Mouse (Mus musculus): ENCODE results near the gene Rps6kl1. TPM values are rescaled to one million over a fixed set of nuclear protein-coding genes. Genes with fewer than 3 reads are reported as not detected.

Rps6kl1 gene
- polyA plus RNA-seq, 1 experiment = 0.39 TPM

DNA sequence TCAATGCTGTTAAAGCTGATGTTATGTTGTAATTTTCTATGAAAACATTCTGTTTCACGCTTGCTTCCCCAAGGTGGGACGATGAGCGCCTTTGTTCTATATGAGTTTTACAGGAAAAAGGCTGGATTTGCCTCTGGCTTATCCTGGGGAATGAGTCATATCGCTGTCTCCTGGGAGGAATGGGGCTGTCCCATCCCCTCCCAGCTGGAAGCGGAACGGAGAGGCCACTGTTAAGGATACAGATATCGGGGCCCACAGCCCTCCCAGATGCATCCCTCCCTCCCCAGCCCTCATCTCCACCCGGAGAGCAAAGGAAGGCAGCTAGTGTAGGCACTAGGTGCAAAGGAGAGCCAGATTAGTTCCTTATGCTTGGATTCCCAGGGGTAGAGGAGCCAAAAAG is 34.7 kb upstream of the Rps6kl1 start:
- no peak overlapping the region for H3ac ChIP-seq (ENCODE audit: control insufficient read depth, insufficient read length, low read depth)
- no peak overlapping the region for H3K4me3 ChIP-seq (ENCODE audit: insufficient read depth, poor library complexity, severe bottlenecking)
- TF ChIP-seq CEBPB (IDR thresholded peaks at IDR 0.05; ENCODE audit: low read depth) (no peak), MAX (IDR thresholded peaks at IDR 0.05) (no peak), MYOG (IDR thresholded peaks at IDR 0.05; ENCODE audit: control insufficient read depth, extremely low read depth, insufficient read length) (no peak), USF1 (IDR thresholded peaks at IDR 0.05; ENCODE audit: low read depth) (no peak), MYOD1 (IDR thresholded peaks at IDR 0.05; ENCODE audit: control insufficient read depth, insufficient read length, low read depth) (no peak), CTCF (IDR thresholded peaks at IDR 0.05; ENCODE audit: control insufficient read depth, insufficient read depth, insufficient read length) (no peak), FOSL1 (IDR thresholded peaks at IDR 0.05; ENCODE audit: insufficient read depth, low read length, poor library complexity, severe bottlenecking) (no peak)
- no peaks in the 10 kb centered on the region for H3K79me3 ChIP-seq (ENCODE audit: low read depth)
- H3K27me3 ChIP-seq (ENCODE audit: control insufficient read depth, insufficient read depth, insufficient read length) = no peaks in the 10 kb centered on the region
- H3K36me3 ChIP-seq (ENCODE audit: control insufficient read depth, insufficient read depth) = no peaks in the 10 kb centered on the region
- H3K79me2 ChIP-seq (ENCODE audit: control insufficient read depth, insufficient read depth) = no peaks in the 10 kb centered on the region

DNA sequence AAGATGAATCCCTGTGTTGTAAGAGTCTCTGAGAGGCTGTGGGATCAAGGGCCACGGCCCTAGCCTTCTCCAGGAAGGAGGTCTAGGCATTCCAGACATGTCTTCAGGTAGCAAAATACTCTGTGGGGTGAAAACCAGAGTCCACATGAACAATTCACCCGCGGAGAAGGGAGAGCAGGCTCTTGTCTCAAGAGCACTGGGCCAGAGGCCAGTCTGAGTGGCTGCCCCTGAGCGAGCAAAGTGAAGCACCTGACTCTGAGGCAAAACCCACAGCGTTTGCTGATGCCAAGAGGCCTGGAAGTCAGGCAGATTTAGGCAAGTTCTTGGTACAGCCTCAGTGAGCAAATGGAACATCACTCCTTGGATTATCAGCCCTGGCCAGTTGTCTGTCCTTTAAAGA is 33.1 kb upstream of the Rps6kl1 start:
- H3ac ChIP-seq (ENCODE audit: control insufficient read depth, insufficient read length, low read depth) = no peak overlapping the region
- no peaks in the 10 kb centered on the region for H3K36me3 ChIP-seq (ENCODE audit: control insufficient read depth, insufficient read depth)
- no peaks in the 10 kb centered on the region for H3K79me2 ChIP-seq (ENCODE audit: control insufficient read depth, insufficient read depth)
- no peaks in the 10 kb centered on the region for H3K79me3 ChIP-seq (ENCODE audit: low read depth)
- no peaks in the 10 kb centered on the region for H3K27me3 ChIP-seq (ENCODE audit: control insufficient read depth, insufficient read depth, insufficient read length)
- H3K4me3 ChIP-seq (ENCODE audit: insufficient read depth, poor library complexity, severe bottlenecking) = no peak overlapping the region
- TF ChIP-seq USF1 (IDR thresholded peaks at IDR 0.05; ENCODE audit: low read depth) (no peak), FOSL1 (IDR thresholded peaks at IDR 0.05; ENCODE audit: insufficient read depth, low read length, poor library complexity, severe bottlenecking) (no peak), CTCF (IDR thresholded peaks at IDR 0.05; ENCODE audit: control insufficient read depth, insufficient read depth, insufficient read length) (no peak), MAX (IDR thresholded peaks at IDR 0.05) (no peak), MYOD1 (IDR thresholded peaks at IDR 0.05; ENCODE audit: control insufficient read depth, insufficient read length, low read depth) (no peak)

DNA sequence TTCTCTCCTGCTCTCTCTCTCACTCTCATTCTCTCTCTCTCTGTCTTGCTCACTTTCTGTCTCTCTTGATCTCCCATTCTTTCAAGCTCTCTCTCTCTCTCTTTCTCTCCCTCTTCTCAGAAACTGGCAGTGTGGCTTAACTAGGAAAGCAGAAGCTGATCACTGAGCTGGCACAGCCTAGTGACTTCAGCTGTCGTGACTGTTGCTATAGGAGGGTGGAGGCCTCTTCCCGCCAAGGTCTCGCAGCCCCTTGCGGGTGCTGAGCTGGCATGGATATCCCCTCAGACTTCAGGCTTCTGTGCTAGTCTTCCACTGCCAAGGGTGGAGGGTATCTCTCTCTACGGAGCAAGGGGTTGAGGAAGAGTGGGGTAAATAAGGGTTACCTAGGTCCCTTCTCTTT is 31.8 kb upstream of the Rps6kl1 start:
- Histone ChIP-seq H3K36me3 (ENCODE audit: control insufficient read depth, insufficient read depth) (no peaks in the 10 kb centered on the region), H3K27me3 (ENCODE audit: control insufficient read depth, insufficient read depth, insufficient read length) (no peaks in the 10 kb centered on the region)

DNA sequence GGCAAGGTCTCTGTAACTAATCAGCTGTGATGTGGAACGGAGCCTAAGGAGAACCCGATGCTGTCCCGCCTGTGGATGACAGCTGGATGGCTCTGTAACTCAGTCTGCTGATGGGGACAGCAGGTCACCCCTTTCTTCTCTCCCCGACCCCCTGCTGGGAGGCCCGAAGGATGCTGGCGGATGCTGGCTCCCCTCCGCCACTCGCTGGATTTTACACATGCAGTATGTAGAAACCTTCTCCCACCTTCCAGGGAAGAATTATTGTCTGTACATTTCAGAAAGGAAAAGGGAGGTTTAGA is 31.2 kb upstream of the Rps6kl1 start:
- H3K27me3 ChIP-seq (ENCODE audit: control insufficient read depth, insufficient read depth, insufficient read length) = no peaks in the 10 kb centered on the region
- H3K79me2 ChIP-seq (ENCODE audit: control insufficient read depth, insufficient read depth) = no peaks in the 10 kb centered on the region
- H3K36me3 ChIP-seq (ENCODE audit: control insufficient read depth, insufficient read depth) = no peaks in the 10 kb centered on the region
- TF ChIP-seq MYOD1 (IDR thresholded peaks at IDR 0.05; ENCODE audit: control insufficient read depth, insufficient read length, low read depth) = no peak
- no peak for TF ChIP-seq FOSL1 (IDR thresholded peaks at IDR 0.05; ENCODE audit: insufficient read depth, low read length, poor library complexity, severe bottlenecking)
- TF ChIP-seq MAX (IDR thresholded peaks at IDR 0.05) = no peak
- no peak for TF ChIP-seq CTCF (IDR thresholded peaks at IDR 0.05; ENCODE audit: control insufficient read depth, insufficient read depth, insufficient read length)
- TF ChIP-seq USF1 (IDR thresholded peaks at IDR 0.05; ENCODE audit: low read depth) = no peak
- TF ChIP-seq CEBPB (IDR thresholded peaks at IDR 0.05; ENCODE audit: low read depth) = no peak
- TF ChIP-seq MYOG (IDR thresholded peaks at IDR 0.05; ENCODE audit: control insufficient read depth, extremely low read depth, insufficient read length) = no peak
- no peaks in the 10 kb centered on the region for H3K79me3 ChIP-seq (ENCODE audit: low read depth)
- H3ac ChIP-seq (ENCODE audit: control insufficient read depth, insufficient read length, low read depth) = no peak overlapping the region
- H3K4me3 ChIP-seq (ENCODE audit: insufficient read depth, poor library complexity, severe bottlenecking) = no peak overlapping the region

More for the DNA sequence above, 31.8 kb upstream of the Rps6kl1 start:
- no peaks in the 10 kb centered on the region for H3K79me3 ChIP-seq (ENCODE audit: low read depth)
- H3ac ChIP-seq (ENCODE audit: control insufficient read depth, insufficient read length, low read depth) = no peak overlapping the region
- no peak overlapping the region for H3K4me3 ChIP-seq (ENCODE audit: insufficient read depth, poor library complexity, severe bottlenecking)
- TF ChIP-seq USF1 (IDR thresholded peaks at IDR 0.05; ENCODE audit: low read depth) = no peak
- no peak for TF ChIP-seq MYOD1 (IDR thresholded peaks at IDR 0.05; ENCODE audit: control insufficient read depth, insufficient read length, low read depth)
- TF ChIP-seq FOSL1 (IDR thresholded peaks at IDR 0.05; ENCODE audit: insufficient read depth, low read length, poor library complexity, severe bottlenecking) = no peak
- no peak for TF ChIP-seq CTCF (IDR thresholded peaks at IDR 0.05; ENCODE audit: control insufficient read depth, insufficient read depth, insufficient read length)
- TF ChIP-seq MYOG (IDR thresholded peaks at IDR 0.05; ENCODE audit: control insufficient read depth, extremely low read depth, insufficient read length) = no peak
- no peaks in the 10 kb centered on the region for H3K79me2 ChIP-seq (ENCODE audit: control insufficient read depth, insufficient read depth)

DNA sequence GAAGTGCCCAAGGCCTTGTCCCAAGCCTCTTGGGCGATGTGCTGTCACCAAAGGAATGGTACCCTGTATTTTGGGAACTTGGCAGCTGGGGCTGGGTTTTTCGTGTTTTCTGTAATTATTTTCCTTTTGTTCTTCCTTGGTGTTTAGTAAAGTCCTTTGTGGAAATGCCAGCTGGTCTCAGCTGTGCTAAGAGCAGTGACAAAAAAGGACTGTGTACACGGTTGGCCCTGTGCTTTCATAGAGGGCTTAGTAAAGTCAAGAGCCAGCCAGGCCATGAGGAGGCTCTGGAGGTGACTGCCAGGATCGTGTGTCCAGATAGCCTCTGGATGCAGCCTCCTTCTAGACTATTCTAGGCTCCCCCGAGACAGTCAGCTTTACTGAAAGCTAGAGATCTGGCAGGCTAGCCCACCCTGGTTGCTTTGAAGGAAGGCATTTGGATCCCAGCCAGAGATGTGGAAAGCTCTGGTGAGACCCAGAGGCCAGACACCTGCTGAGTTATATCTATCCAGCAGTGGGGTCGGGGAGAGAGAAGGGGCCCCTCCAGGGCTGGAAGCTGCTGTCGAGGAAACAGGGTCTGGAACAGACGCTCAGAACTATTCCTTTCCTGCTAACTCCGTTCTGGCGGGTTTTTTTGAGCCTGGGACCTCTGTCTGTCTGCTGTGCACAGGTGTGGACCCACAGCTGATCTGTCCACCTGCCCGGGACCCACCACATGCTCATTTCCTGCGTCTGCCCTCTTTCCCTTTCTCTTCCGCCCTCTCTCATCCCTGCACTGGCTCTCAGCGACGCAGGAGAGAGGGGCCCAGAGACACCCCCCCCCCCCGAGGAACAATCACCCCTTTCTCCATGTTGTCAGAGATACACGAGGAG is 30.6 kb upstream of the Rps6kl1 start:
- Histone ChIP-seq H3K79me3 (ENCODE audit: low read depth) (peaks cover 2% of the 10 kb centered on the region), H3ac (ENCODE audit: control insufficient read depth, insufficient read length, low read depth) (no peak overlapping the region), H3K79me2 (ENCODE audit: control insufficient read depth, insufficient read depth) (peaks cover 4% of the 10 kb centered on the region), H3K36me3 (ENCODE audit: control insufficient read depth, insufficient read depth) (no peaks in the 10 kb centered on the region), H3K4me3 (ENCODE audit: insufficient read depth, poor library complexity, severe bottlenecking) (no peak overlapping the region), H3K27me3 (ENCODE audit: control insufficient read depth, insufficient read depth, insufficient read length) (no peaks in the 10 kb centered on the region)
- TF ChIP-seq MYOD1 (IDR thresholded peaks at IDR 0.05; ENCODE audit: control insufficient read depth, insufficient read length, low read depth) (no peak), MAX (IDR thresholded peaks at IDR 0.05) (no peak), MYOG (IDR thresholded peaks at IDR 0.05; ENCODE audit: control insufficient read depth, extremely low read depth, insufficient read length) (no peak), USF1 (IDR thresholded peaks at IDR 0.05; ENCODE audit: low read depth) (no peak), CEBPB (IDR thresholded peaks at IDR 0.05; ENCODE audit: low read depth) (no peak), CTCF (IDR thresholded peaks at IDR 0.05; ENCODE audit: control insufficient read depth, insufficient read depth, insufficient read length) (no peak), FOSL1 (IDR thresholded peaks at IDR 0.05; ENCODE audit: insufficient read depth, low read length, poor library complexity, severe bottlenecking) (no peak)

Data from C2C12 (cell line).